Mouse (Mus musculus) C2C12 (cell line): ENCODE data around the gene Maneal. TPM values are rescaled to one million over a fixed set of nuclear protein-coding genes. Genes with fewer than 3 reads are reported as not detected.

Experiments used
- H3K27me3 ChIP-seq: one replicate; pipeline ENCODE4 v1.6.1; 2011; ENCODE audit not compliant: control insufficient read depth, insufficient read depth, insufficient read length
- H3K36me3 ChIP-seq: one replicate; pipeline ENCODE4 v1.6.1; 2011; ENCODE audit not compliant: control insufficient read depth, insufficient read depth
- H3K4me3 ChIP-seq: one replicate; pipeline ENCODE4 v1.5.1; 2011; ENCODE audit warnings: mild to moderate bottlenecking, control low read depth; ENCODE audit not compliant: poor library complexity, insufficient read depth, severe bottlenecking
- H3K79me2 ChIP-seq: one replicate; pipeline ENCODE4 v1.6.1; 2011; ENCODE audit not compliant: control insufficient read depth, insufficient read depth
- H3K79me3 ChIP-seq: one replicate; pipeline ENCODE4 v1.6.1; 2011; ENCODE audit warnings: low read depth, control low read depth
- H3ac ChIP-seq: one replicate; pipeline ENCODE3; 2011; ENCODE audit warnings: low read depth; ENCODE audit not compliant: control insufficient read depth, insufficient read length
- CEBPB ChIP-seq: IDR thresholded peaks from one replicate; pipeline ENCODE4 v1.6.1; 2011; ENCODE audit warnings: low read depth, mild to moderate bottlenecking, control low read depth, moderate library complexity
- CTCF ChIP-seq: IDR thresholded peaks from one replicate; pipeline ENCODE4 v1.5.1; 2011; ENCODE audit not compliant: control insufficient read depth, insufficient read depth, insufficient read length
- FOSL1 ChIP-seq: IDR thresholded peaks from one replicate; pipeline ENCODE4 v1.8.0; 2011; ENCODE audit warnings: mild to moderate bottlenecking, low read length; ENCODE audit not compliant: poor library complexity, insufficient read depth, severe bottlenecking
- MAX ChIP-seq: IDR thresholded peaks from one replicate; pipeline ENCODE4 v1.6.1; 2011; ENCODE audit warnings: mild to moderate bottlenecking, control low read depth
- MYOD1 ChIP-seq: IDR thresholded peaks from one replicate; pipeline ENCODE4 v1.6.1; 2011; ENCODE audit warnings: low read depth; ENCODE audit not compliant: control insufficient read depth, insufficient read length
- MYOG ChIP-seq: IDR thresholded peaks from one replicate; pipeline ENCODE4 v1.6.1; 2011; ENCODE audit not compliant: control insufficient read depth, insufficient read length; ENCODE audit errors: extremely low read depth
- USF1 ChIP-seq: IDR thresholded peaks from one replicate; pipeline ENCODE4 v1.6.1; 2011; ENCODE audit warnings: low read depth, mild to moderate bottlenecking, control low read depth, moderate library complexity
- polyA plus RNA-seq: library from polyadenylated mRNA; unstranded; fragments of >200 nt; fragmentation: generic; extraction: Trizol; gene quantifications from one replicate; pipeline ENCODE4 v1.2.1, GENCODE M21; 2012; ENCODE audit warnings: missing spikeins

Gene Maneal
- polyA plus RNA-seq, 1 experiment: 0.04 TPM

DNA sequence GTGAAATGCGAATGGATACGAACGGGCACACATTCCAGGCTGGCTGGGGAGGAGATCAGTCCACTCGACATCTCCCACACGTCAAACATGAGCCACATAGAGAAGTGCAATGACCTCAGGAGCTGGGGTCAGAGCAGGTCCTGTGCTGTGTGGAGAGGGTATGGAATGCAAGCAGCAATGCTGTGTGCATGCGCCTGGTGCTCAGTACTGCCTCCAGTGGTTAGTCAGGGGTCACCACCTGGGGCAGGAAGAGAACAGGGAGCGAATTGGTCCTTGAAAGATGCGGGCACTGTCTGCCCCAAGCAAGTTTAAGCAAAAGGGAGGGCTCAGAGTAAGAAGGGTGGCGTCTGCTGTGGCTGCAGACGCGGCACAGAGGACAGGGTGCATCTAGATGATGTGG is 18.5 kb downstream of the Maneal start:
- no peaks in the 10 kb centered on the region for H3K27me3 ChIP-seq
- peaks cover 2% of the 10 kb centered on the region for H3K79me2 ChIP-seq
- no peak overlapping the region for H3K4me3 ChIP-seq
- H3K79me3 ChIP-seq: no peaks in the 10 kb centered on the region
- H3ac ChIP-seq: no peak overlapping the region
- H3K36me3 ChIP-seq: peaks cover 19% of the 10 kb centered on the region
- no peak for TF ChIP-seq MYOD1
- peak; percentile 58 for TF ChIP-seq CTCF
- no peak for TF ChIP-seq FOSL1
- no peak for TF ChIP-seq USF1

DNA sequence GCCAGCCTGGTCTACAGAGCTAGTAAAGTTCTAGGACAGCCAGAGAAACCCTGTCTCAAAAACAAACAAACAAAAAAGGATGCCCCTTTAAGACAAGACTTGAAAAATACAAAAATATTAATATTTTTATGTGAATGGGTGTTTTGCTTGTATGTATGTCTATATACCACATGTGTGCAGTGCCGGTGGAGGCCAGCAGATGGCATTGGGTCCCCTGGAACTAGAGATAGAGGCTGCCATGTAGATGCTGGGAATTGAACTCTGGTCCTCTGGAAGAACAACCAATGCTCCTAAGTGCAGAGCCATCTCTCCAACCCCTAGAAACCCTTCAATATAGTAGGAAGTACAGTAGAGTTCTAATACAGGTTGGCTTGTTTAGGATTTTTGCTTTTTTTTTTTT is 21.0 kb downstream of the Maneal start:
- TF ChIP-seq CTCF: no peak
- TF ChIP-seq USF1: no peak
- TF ChIP-seq MYOG: no peak
- no peak for TF ChIP-seq MAX
- TF ChIP-seq CEBPB: no peak
- no peak for TF ChIP-seq FOSL1
- no peak for TF ChIP-seq MYOD1
- Histone ChIP-seq H3ac (no peak overlapping the region), H3K4me3 (no peak overlapping the region), H3K36me3 (peaks cover 28% of the 10 kb centered on the region), H3K79me2 (no peaks in the 10 kb centered on the region), H3K27me3 (no peaks in the 10 kb centered on the region), H3K79me3 (no peaks in the 10 kb centered on the region)

DNA sequence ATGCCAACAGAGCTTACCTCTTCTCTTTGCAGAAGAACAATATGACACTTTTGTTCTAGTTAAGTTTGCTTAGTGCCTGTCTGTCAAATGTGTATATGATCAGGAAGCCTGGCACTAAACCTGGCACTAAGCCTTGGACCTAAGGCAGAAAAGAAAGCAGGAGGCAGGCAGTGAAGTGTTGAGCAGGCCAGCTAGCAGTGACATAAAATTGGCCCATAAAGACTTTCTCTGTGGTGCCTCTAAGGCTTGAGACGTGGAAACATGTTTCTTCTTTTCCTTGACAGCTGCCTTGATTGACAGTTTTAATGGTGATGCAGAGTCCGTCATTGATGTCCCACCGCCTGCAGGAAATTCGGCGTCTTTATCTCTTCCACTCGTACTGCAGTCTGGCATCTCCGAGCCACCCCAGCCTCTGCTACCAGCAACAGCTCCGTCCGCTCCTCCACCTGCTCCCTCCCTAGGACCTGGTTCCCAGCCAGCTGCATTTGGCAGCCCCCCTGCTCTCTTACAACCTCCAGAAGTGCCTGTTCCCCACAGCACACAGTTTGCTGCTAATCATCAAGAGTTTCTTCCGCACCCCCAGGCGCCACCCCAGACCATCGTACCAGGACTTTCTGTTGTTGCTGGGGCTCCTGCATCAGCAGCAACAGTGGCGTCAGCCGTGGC is 23.8 kb downstream of the Maneal start:
- Histone ChIP-seq H3ac (no peak overlapping the region), H3K36me3 (peaks cover 34% of the 10 kb centered on the region), H3K79me3 (no peaks in the 10 kb centered on the region), H3K4me3 (no peak overlapping the region), H3K79me2 (no peaks in the 10 kb centered on the region), H3K27me3 (no peaks in the 10 kb centered on the region)
- TF ChIP-seq CTCF (no peak), MAX (no peak), MYOD1 (no peak), FOSL1 (no peak), MYOG (no peak), CEBPB (no peak), USF1 (no peak)

DNA sequence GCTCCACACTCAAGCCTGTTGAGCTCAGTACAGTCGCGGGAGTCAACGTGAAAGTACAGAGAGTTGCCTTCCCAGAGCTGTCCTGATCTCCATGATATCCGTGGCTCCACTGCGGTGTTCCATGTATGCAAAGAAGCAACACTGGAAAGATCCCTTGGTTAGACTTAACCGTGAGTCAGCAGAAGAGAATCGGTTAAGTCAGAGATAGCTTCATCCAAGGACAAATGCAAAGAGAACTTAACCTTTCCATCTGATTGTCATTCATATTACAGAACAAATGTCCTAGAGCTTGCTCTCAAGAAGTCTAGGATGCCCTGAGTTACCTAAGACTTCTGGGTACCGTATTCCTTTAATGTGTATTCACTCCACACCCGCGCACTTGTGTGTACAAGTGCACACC is 29.2 kb downstream of the Maneal start:
- Histone ChIP-seq H3K36me3 (peaks cover 34% of the 10 kb centered on the region), H3K79me2 (no peaks in the 10 kb centered on the region), H3K4me3 (no peak overlapping the region), H3K27me3 (no peaks in the 10 kb centered on the region), H3K79me3 (no peaks in the 10 kb centered on the region), H3ac (no peak overlapping the region)
- TF ChIP-seq MYOG: no peak
- no peak for TF ChIP-seq CEBPB
- TF ChIP-seq FOSL1: no peak
- TF ChIP-seq MYOD1: no peak
- no peak for TF ChIP-seq CTCF
- TF ChIP-seq MAX: no peak
- TF ChIP-seq USF1: no peak

DNA sequence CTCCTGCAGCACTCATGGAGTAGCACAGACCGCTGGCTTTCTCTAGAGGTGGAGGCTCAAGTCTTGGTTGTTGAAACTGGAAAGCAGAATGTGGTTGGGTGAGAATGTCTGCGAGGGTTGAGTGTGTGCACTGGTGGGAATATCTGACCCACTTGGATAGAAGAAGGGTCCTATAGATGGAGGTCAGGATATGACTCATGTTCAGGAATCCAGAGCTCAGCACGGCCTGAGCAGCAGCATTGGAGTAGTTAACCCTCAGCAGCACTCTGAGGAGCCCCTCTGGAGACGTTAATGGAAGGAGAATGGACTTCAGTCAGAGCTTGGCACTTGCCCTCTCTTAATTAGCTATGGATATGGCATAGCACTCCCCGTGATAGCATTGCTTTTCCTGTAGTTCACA is 32.3 kb downstream of the Maneal start:
- Histone ChIP-seq H3K79me2 (no peaks in the 10 kb centered on the region), H3K27me3 (no peaks in the 10 kb centered on the region), H3K79me3 (no peaks in the 10 kb centered on the region), H3K4me3 (no peak overlapping the region), H3K36me3 (peaks cover 25% of the 10 kb centered on the region), H3ac (no peak overlapping the region)
- TF ChIP-seq CEBPB (no peak), MYOD1 (no peak), USF1 (no peak), FOSL1 (no peak), MYOG (no peak), CTCF (no peak), MAX (no peak)

DNA sequence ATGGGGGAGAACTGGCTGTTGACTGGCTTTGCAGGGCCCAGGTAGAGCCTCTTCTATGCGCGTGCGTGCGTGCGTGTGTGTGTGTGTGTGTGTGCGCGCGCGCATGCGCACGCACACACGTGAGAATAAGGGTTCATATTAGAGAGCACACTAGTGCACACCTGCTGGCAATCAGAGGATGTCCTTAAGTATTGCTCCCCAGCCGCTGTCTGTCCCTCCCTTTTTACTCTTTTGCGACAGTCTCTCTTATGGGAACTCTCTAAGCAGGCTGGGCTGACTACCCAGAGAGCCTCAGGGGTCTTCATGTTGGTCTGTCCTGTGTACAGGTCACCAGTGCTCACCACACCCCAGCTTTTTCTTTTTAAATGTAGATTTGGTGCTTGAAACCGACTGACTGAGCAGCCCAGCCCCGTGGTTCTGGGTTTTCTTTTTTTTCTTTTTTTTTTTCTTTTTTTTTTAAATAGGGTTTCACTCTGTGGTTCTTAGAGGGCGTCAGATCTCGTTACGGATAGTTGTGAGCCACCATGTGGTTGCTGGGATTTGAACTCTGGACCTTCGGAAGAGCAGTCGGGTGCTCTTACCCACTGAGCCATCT is 36.5 kb downstream of the Maneal start:
- Histone ChIP-seq H3K79me3 (no peaks in the 10 kb centered on the region), H3ac (no peak overlapping the region), H3K4me3 (no peak overlapping the region), H3K79me2 (no peaks in the 10 kb centered on the region), H3K27me3 (no peaks in the 10 kb centered on the region), H3K36me3 (peaks cover 15% of the 10 kb centered on the region)
- TF ChIP-seq CEBPB: no peak
- no peak for TF ChIP-seq FOSL1
